Mouse (Mus musculus) stomach, postnatal 0 days (tissue): ENCODE results near the gene Ap1m2.

Experiments
- CTCF ChIP-seq: IDR thresholded peaks from 2 replicates; pipeline ENCODE4 v1.5.1; 2016; ENCODE audit warnings: antibody characterized with exemption, low read depth, mild to moderate bottlenecking, moderate library complexity
- EP300 ChIP-seq: optimal IDR thresholded peaks from 2 replicates; pipeline ENCODE3; 2016; ENCODE audit warnings: antibody characterized with exemption

DNA sequence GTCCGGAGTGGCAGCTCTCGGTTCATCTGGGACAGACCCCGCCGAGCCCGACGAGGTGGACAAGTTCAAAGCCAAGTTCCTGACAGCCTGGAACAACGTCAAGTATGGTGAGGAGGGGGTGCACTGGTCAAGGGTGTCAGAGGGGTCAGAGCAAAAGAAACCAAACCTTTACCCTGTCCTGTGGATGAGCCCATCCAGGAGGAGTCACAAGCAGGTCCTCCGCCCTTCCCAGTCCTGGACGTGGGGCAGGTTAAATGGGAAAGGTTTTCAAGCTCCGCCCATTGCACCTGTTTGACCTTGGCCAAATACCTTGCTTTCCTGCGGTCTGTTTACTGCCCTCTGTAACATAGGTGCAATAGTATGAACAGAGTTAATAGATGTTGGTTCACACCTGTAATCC, 46.5 kb downstream of the Ap1m2 start:
- TF ChIP-seq CTCF: no peak
- no peak for TF ChIP-seq EP300
